Mouse (Mus musculus) adrenal gland, postnatal 36 days (tissue): ENCODE data around the gene Taf11. TPM values are rescaled to one million over a fixed set of nuclear protein-coding genes. Genes with fewer than 3 reads are reported as not detected.

Source experiments
- DNase-seq, 2 experiments: peaks; one replicate each; pipeline ENCODE4 v3.0.0; 2021; ENCODE audit warnings: mixed read lengths in 1 of 2
- long read RNA-seq, 2 experiments: library from polyadenylated mRNA; stranded (forward); transcript quantifications; one replicate each; pipeline ENCODE4 v2.0.0; 2021; ENCODE audit warnings: borderline sequencing depth in 2 of 2
- total RNA-seq, 2 experiments: library from RNA; stranded (reverse); gene quantifications; 2 replicates each; pipeline ENCODE4 v1.2.3; 2021

The Taf11 gene
- total RNA-seq: 10 to 100 TPM; 29.5 to 31.4 TPM
- long read RNA-seq, experiment 1, transcript Taf11-201 (5 exons, 1,220 nt): major isoform, 20 of 21 reads
- long read RNA-seq, experiment 1, partial matches to known transcripts: 0 of 21 reads
- long read RNA-seq, experiment 1, other reads (novel, unspliced or antisense): 1 of 21 reads
- long read RNA-seq, experiment 2, transcript Taf11-201 (5 exons, 1,220 nt): major isoform, 11 of 14 reads
- long read RNA-seq, experiment 2, partial matches to known transcripts: 0 of 14 reads
- long read RNA-seq, experiment 2, other reads (novel, unspliced or antisense): 3 of 14 reads

DNA sequence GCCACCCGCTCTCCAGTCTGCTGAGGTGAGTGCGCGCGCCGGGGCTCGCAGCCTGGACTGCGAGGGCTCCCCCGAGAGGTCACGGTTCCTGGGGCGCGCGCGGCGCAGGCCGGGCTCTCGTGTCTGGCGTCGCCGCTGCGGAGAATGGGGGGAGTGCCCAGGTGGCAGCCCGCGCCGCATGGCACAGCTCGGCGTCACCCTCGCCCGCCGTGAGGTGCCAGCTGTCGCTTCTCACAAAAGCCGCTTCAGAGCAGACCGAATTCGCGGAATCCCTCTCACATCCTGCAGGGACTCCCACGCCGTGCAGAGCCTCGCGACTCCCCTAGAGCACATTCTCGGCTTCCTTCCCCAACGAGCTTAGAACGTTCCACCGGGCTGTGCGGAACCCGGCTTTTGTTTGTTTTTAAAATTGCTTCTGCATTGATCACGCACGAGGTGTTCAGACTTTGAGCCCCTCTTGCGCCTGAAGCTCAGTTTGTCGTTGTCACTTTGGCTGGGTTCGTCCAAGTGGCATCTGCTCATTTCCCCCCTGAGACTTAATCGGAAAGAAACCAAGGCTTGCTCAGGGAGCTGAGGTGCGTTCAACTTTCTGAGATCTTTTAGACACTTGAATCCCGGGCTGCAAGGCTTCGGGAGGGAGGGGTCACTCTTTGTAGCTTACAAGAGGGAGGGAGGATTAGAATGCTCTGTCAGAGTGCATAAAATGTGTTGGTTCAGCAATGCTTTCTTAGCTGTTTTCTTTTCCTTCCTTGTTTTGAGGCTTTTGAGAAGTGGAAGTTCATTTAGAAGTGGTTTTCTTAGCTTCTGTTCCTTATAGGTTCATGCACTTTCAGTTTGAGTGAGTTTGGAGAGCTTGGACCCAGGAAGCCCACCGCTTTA is at the start of gene Taf11:
Taf11 (minus strand) TSS at position 223 of the 879 bp plus-strand sequence.
- peak; percentile 67 to 78 for DNase-seq

DNA sequence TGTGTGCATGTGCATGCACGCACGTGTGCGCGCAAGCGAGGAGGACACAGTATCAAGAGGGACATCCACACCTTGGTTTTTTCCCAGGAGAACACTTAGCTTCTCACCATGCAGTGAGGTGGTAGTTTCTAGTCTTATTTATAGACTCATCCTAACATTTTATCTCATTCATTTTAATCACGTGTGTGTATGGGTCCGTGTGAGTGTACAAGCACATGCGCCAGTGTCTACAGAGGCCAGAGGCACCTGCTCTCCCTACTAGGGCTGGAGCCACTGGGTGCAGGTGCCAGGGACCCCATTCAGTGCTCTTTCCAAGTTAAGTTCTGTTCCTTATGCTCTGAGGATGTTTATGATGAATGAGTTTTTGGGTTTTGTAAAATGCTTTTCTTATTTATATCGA is 48.0 kb upstream of the Taf11 start:
- DNase-seq: no peak

DNA sequence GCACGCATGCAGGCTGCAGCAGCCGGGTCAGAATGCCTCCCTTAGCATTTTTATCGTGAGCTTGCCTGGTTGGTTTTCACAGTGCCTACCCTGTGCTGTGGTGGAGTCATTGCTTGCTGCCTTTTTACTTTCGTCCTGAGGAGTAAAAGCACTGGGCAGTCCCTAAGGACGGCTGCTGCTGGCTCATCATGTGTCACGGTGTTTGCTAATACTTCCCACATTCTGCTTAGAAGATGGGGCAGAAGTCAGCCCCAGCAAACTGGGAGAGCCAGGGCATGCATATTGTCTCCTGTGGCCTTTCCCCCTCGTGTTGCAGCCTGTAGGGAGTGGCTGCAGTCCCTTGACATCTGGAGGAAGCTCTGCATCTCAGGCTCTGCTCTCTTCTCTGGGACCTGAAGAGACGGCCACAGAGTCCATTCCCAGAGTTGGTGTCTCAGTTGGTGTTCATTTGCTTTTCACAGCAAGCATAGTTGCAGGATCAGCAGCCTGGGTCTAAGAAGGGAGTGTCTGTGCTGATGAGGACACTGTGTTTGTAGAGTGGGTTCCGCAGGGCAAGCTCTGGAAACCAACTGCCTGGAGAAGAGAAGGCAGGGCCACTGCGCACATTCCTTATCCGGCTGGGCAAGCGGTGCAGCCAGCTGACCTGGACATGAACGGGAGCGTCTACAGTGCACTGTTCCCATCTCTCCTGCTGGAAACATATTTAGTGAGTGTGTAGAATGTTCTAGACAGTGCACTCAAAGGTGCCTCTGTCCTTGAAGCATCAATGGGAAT is 45.2 kb upstream of the Taf11 start:
- DNase-seq: no peak

- DNase-seq: no peak
Observed at GRCm38 (mm10) chr17:27953136-27953535, 43.5 kb upstream of the Taf11 start.

- no peak for DNase-seq
Observed at GRCm38 (mm10) chr17:27947155-27947554, 37.5 kb upstream of the Taf11 start.

- DNase-seq: no peak
Observed at GRCm38 (mm10) chr17:27946371-27946770, 36.7 kb upstream of the Taf11 start.

DNA sequence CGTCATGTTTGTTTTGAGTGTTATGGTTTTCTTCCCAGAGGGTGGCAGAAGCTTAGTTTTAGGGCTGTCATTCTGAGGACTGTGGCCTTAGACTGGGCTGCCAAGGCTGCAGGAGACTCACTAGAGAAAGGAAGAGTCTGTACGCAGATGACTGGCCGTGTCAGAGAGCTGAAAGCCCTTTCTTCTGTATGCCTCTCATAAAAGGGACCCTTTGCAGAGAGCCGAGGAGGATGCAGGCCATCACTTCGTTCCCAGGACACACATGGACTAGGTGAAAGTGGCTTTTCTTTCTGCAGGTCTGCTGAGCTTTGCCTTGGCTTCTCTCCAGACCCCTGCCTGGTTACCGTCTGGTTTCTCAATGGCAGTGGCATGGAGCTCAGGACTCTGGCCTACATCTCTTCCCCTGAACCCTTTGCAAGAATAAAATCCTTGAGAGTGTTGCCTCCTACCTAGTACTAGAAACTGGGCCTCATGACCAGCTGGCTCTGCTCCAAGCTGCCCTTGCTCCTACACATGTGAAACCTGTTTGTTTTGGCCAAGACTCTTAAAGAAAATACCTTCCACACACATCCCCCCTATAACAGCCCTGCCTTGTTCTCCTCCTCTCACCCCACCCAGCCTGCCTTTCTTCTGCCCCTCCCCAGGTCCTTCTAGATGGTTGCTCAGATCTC is 36.0 kb upstream of the Taf11 start:
- DNase-seq: peak; percentile 62 to 71

DNA sequence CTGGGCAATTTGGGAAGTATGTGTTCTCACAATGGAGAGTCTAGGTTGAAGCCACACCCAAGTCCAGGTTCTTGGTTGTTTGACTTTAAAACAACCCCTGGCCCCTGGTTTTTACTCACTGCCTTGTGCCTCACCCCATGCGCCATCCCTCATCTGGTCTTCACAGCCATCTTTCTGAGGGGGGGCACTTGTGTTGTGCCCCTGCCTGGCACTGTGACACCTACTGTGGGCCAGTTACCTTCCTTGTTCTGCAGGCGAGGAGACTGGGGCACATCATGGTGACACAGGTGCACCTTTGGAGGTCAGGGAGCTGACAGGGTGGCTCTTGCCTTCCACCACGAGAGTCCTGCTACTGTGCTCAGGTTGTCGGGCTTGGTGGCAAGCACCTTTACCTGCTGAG is 32.5 kb upstream of the Taf11 start:
- no peak for DNase-seq

DNA sequence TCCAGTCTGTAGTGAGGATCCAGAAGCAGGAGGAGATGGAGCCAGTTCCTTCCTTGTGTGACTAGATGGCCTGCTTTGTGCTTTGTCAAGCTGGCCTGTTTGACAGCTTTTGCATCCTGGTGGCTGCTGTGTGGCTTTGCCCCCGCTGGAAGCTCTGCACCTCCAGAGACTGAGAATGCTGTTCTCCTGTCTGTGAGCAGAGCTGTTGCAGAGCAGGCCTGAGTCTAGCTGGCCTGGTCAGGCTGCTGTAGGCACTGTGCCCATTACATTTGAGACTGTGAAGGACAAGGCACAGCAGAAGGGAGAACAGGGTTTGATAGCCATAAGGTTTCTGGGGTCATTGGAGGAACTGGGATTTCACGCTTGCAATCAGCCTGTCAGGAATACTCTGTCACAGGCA is 32.1 kb upstream of the Taf11 start:
- peak; percentile 38 to 44 for DNase-seq

GRCm38 (mm10) chr17:27941178-27941577 is 31.5 kb upstream of the Taf11 start:
- peak; percentile 39 to 49 for DNase-seq

GRCm38 (mm10) chr17:27940352-27940751 is 30.7 kb upstream of the Taf11 start:
- peak in 1 of 2 experiments; percentile 22 for DNase-seq

GRCm38 (mm10) chr17:27939028-27939427 is 29.4 kb upstream of the Taf11 start:
- no peak for DNase-seq

DNA sequence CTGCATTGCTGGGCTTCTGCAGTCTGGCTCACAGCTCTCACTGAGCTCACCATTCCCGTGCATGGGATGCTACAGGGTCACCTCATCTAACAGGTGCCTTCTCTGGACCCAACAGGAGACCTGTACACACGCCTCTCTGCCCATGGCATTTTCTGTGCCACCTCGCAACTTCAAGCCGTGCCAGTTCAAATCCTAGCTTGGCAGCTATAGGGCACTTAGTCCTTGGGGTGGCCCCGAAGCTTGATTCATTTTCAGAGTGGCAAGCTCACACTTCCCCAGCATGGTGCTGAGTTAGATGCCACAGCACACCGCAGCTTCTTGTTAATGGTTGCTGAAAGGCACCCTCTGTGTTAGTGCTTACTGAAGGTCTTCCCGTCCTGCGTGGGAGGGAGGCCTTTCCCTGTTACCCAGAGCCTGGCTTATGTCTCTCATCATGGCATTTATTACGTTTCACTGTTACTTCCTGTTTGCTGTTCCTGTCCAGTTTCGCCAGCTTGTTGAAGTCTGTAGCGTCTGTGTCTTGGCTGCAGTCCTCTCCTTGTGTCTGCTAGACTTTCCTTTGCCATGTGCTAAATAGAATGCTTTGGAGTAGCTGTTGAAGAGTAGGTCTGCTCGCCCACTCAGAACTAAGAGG is 28.6 kb upstream of the Taf11 start:
- peak in 1 of 2 experiments; percentile 16 for DNase-seq

DNA sequence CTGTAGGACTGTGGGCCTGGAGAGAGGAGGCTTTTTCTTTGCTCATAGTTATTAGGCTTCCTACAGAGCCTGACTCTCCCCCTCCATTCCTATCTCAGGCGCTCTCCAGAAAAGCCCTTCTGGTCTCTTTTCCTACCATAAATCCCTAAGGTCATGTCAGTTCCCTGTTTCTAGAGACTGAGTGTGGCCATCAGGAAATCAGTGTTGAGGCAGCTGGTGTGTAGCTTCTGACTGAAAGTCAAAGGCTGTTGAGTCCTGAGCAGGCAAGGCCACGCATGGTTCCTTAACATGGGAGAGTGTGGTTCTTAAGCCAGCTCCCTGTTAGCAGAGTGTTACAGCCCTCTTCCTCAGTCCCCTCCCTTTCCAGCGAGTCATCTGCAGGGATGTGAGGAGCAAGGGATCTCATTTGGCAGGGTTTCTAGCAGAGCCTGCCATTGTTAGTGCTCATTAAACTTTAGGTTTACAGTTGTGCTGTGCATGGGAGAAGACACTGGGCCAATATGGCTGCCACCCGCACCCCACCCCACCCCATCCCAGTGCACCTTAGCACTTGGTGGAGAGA is 27.5 kb upstream of the Taf11 start:
- no peak for DNase-seq

DNA sequence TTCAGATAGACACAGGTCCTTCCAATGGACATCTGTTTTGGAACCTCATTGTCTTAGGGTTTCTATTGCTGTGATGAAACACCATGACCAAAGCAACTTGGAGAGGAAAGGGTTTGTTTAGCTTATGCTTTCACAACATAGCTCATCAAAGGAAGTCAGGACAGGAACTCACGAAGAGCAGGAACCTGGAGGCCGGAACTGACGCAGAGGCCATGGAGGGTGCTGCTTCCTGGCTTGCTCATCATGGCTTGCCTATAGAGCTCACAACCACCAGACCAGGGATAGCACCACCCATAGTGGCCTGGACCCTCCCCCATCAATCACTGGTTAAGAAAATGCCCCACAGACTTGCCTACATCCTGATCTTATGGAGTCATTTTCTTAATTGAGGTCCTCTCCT is 25.4 kb upstream of the Taf11 start:
- no peak for DNase-seq

GRCm38 (mm10) chr17:27934136-27934910 is 24.7 kb upstream of the Taf11 start:
- DNase-seq: no peak

GRCm38 (mm10) chr17:27931826-27932225 is 22.2 kb upstream of the Taf11 start:
- DNase-seq: no peak

GRCm38 (mm10) chr17:27930291-27930690 is 20.6 kb upstream of the Taf11 start:
- no peak for DNase-seq

DNA sequence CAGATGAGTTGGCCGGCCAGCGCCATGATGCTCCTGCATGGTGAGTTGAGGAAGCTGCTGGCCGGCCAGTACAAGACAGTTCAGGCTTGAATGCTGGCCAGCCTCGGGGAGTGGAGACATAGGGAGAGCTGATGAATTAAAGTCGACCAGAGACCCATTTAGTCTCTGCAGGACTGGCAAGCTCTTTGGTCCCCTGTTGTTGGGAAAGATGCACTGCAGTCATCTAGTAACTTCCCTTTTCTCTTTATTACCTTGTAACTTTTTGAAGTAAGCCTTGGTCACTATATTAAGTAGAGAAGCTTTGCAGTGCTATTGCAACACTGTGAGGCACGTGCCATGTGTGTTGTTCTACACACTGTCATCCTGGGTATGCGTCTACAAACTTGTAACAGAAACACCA is 15.9 kb upstream of the Taf11 start:
- no peak for DNase-seq

GRCm38 (mm10) chr17:27925054-27925453 is 15.4 kb upstream of the Taf11 start:
- no peak for DNase-seq
